Mouse (Mus musculus): Measurements from ENCODE around the gene Taf1d. TPM values are rescaled to one million over a fixed set of nuclear protein-coding genes. Genes with fewer than 3 reads are reported as not detected.

Gene Taf1d
- total and polyA plus RNA-seq, 3 experiments = 181 to 1,079 (median 249) TPM

DNA sequence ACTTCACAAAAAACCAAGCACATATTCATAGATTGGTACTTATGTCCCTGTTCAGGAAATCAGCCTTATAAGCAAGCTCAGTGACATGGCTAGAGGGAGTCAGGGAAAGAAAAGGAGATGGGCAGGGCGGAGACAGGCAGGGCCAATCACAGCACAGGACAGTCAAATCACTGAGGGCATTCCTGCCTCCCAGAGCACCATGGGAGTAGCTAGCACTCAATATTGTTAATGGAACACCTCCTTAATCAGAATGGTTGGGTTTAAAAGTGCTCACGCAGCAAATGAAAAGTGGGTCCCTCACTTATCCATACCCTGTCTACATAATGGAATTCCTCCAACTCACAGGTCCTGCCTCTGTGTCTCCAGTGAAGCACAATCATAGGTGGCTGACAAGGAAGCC lies 3.1 kb upstream of the Taf1d start:
- H3K27ac ChIP-seq (ENCODE audit: insufficient read depth, low read depth) = no peak overlapping the region
- dilution Hi-C loops (cut with MboI; ENCODE audit: extremely low pct_ligation_motif_present, extremely low pct_unique_long_range_greater_than_20kb, low sequenced_read_pairs) = no loop called here
- in situ Hi-C loops (cut with MboI; ENCODE audit: low pct_ligation_motif_present, low pct_unique_long_range_greater_than_20kb, low sequenced_read_pairs) = no loop called here

DNA sequence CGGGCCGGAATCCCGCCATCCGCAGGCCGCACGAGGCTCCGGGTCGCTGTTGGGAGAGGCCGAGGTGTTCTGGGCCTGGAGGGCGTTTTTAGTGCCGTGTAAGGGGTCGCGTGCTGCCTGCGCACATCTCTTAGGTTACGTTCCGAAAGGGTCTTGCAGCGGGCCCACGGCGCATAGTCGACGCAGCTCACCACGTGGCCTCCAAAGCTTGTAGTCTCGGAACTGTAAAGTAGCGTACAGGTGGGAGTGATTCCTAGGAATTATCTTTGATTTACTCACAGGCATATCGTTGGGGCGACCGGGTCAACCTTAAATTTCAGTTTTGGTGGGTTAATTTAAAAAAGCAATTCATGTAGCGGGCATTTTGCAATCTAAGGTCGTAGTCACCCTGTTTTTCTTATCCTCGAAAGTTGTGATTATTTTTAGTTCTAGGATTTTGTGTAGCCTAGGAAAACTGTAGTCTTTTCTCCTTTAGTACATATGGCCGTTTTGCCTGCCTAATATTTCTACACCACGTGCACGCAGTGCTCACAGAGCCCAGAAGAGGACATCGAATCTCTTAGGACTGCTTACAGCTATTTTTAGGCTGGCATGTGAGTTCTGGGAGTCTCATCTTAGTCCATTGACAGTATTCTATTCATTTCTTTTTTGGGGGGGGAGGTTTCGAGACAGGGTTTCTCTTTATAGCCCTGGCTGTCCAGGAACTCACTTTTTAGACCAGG lies 545 bp downstream of the Taf1d start, which contains the start of gene 4931406C07Rik:
Gene 4931406C07Rik, minus strand, starts transcription at position 51 of the 722 bp plus-strand sequence.
- no peaks in the 10 kb centered on the region for H3K9me3 ChIP-seq (replicated peaks; ENCODE audit: low read length)
- peaks cover 43% of the 10 kb centered on the region for H3K79me2 ChIP-seq (replicated peaks; ENCODE audit: control insufficient read depth, extremely low read depth, insufficient read depth, poor library complexity, severe bottlenecking)
- peak within 1 kb of the TSS; percentile 57 for H3K27ac ChIP-seq (ENCODE audit: insufficient read depth, low read depth)
- H3K4me3 ChIP-seq (replicated peaks in 1 of 3; ENCODE audit: low read depth in 2 of 3, low read length in 2 of 3, poor library complexity in 1 of 3) = peak within 1 kb of the TSS; percentile 69 to 94 (median 85)
- dilution Hi-C loops (cut with MboI; ENCODE audit: extremely low pct_ligation_motif_present, extremely low pct_unique_long_range_greater_than_20kb, low sequenced_read_pairs) (no loop called here), in situ Hi-C loops (cut with MboI; ENCODE audit: low pct_ligation_motif_present, low pct_unique_long_range_greater_than_20kb, low sequenced_read_pairs) (no loop called here)
- peaks cover 2 to 32% of the 10 kb centered on the region in 2 experiments; a peak in 3 of 4 replicates for H3K4me1 ChIP-seq (ENCODE audit: control insufficient read depth in 1 of 2, insufficient read depth in 2 of 2)
- no peak for DNase-seq (ENCODE audit: extremely low read depth)
- H3K4me2 ChIP-seq (ENCODE audit: insufficient read depth, low read depth, poor library complexity, severe bottlenecking) = peak within 1 kb of the TSS; percentile 90
- H3K9ac ChIP-seq (ENCODE audit: insufficient read depth, low read depth) = peak within 1 kb of the TSS; percentile 90
- no peaks in the 10 kb centered on the region for H3K27me3 ChIP-seq (replicated peaks)
- H3K36me3 ChIP-seq (replicated peaks in 1 of 2; ENCODE audit: control insufficient read depth in 1 of 2, insufficient read depth in 1 of 2, low read length in 1 of 2) = peaks cover 23 to 39% of the 10 kb centered on the region in 2 experiments
- TF ChIP-seq PAX5 (IDR thresholded peaks at IDR 0.05; ENCODE audit: low read length) = no peak
- TF ChIP-seq ETS1 (conservative IDR thresholded peaks at IDR 0.05; ENCODE audit: low read depth, low read length) = no peak
- TF ChIP-seq JUND (conservative IDR thresholded peaks at IDR 0.05; ENCODE audit: low read depth, low read length) = no peak; the same call in 1 of the 2 replicates
- TF ChIP-seq USF1 (IDR thresholded peaks at IDR 0.05; ENCODE audit: low read depth, low read length) = peak; percentile 1; the same call in 1 of the 2 replicates
- TF ChIP-seq ZC3H11A (IDR thresholded peaks at IDR 0.05; ENCODE audit: low read depth, low read length) = no peak
- no peak for TF ChIP-seq NRF1 (IDR thresholded peaks at IDR 0.05; ENCODE audit: low read depth, low read length)
- no peak for TF ChIP-seq CHD2 (IDR thresholded peaks at IDR 0.05; ENCODE audit: low read length)
- TF ChIP-seq SMC3 (IDR thresholded peaks at IDR 0.05; ENCODE audit: low read depth, low read length) = no peak
- TF ChIP-seq ELF1 (IDR thresholded peaks at IDR 0.05; ENCODE audit: low read depth, low read length) = no peak
- TF ChIP-seq MAFK (IDR thresholded peaks at IDR 0.05; ENCODE audit: insufficient replicate concordance, low read length) = no peak
- peak; percentile 84 for TF ChIP-seq MAX (IDR thresholded peaks at IDR 0.05; ENCODE audit: low read length)
- no peak for TF ChIP-seq USF2 (conservative IDR thresholded peaks at IDR 0.05; ENCODE audit: low read depth, low read length)
- TF ChIP-seq GABPA (IDR thresholded peaks at IDR 0.05; ENCODE audit: insufficient replicate concordance, low read depth, low read length) = no peak
- TF ChIP-seq TCF12 (IDR thresholded peaks at IDR 0.05; ENCODE audit: low read depth, low read length) = no peak
- TF ChIP-seq CHD1 (IDR thresholded peaks at IDR 0.05; ENCODE audit: low read depth, low read length) = 0 out of 2 replicates have a peak, but pooled peaks have one; percentile 58
- TF ChIP-seq E2F4 (IDR thresholded peaks at IDR 0.05; ENCODE audit: insufficient replicate concordance, low read depth, low read length) = no peak
- no peak; the same call in 1 of the 2 replicates for TF ChIP-seq SIN3A (IDR thresholded peaks at IDR 0.05; ENCODE audit: low read length)
- TF ChIP-seq HCFC1 (IDR thresholded peaks at IDR 0.05; ENCODE audit: low read depth, low read length) = no peak
- TF ChIP-seq RCOR1 (conservative IDR thresholded peaks at IDR 0.05; ENCODE audit: low read depth, low read length) = no peak
- no peak for TF ChIP-seq CTCF (conservative IDR thresholded peaks at IDR 0.05 in 1 of 2, IDR thresholded peaks at IDR 0.05 in 1 of 2; ENCODE audit: low read depth in 2 of 2, low read length in 2 of 2)
- TF ChIP-seq MAZ (IDR thresholded peaks at IDR 0.05; ENCODE audit: low read depth, low read length) = no peak
- no peak for TF ChIP-seq JUN (IDR thresholded peaks at IDR 0.05; ENCODE audit: insufficient read depth, low read depth, low read length)
- peak; percentile 97 for TF ChIP-seq MYC (IDR thresholded peaks at IDR 0.05; ENCODE audit: low read depth, low read length)
- 0 out of 2 replicates have a peak, but pooled peaks have one; percentile 49 for TF ChIP-seq KAT2A (IDR thresholded peaks at IDR 0.05; ENCODE audit: insufficient replicate concordance, low read length)
- no peak for TF ChIP-seq ZNF384 (IDR thresholded peaks at IDR 0.05; ENCODE audit: low read depth, low read length)
- no peak for TF ChIP-seq IRF4 (IDR thresholded peaks at IDR 0.05; ENCODE audit: low read depth, low read length)
- no peak for TF ChIP-seq ZKSCAN1 (IDR thresholded peaks at IDR 0.05; ENCODE audit: borderline replicate concordance, low read depth, low read length)
- TF ChIP-seq EP300 (IDR thresholded peaks at IDR 0.05; ENCODE audit: low read length) = no peak
- peak; percentile 37; the same call in 1 of the 2 replicates for TF ChIP-seq POLR2AphosphoS2 (IDR thresholded peaks at IDR 0.05; ENCODE audit: low read depth, low read length)
- no peak for TF ChIP-seq NELFE (IDR thresholded peaks at IDR 0.05; ENCODE audit: low read depth, low read length)
- no peak for TF ChIP-seq ZMIZ1 (IDR thresholded peaks at IDR 0.05; ENCODE audit: low read depth, low read length)

More for the DNA sequence above, 3.1 kb upstream of the Taf1d start:
- Histone ChIP-seq H3K4me1 (ENCODE audit: control insufficient read depth in 1 of 2, insufficient read depth in 2 of 2) (peaks cover 2 to 34% of the 10 kb centered on the region in 2 experiments; a peak in 3 of 4 replicates), H3K4me3 (replicated peaks in 1 of 3; ENCODE audit: low read depth in 2 of 3, low read length in 2 of 3, poor library complexity in 1 of 3) (no peak overlapping the region), H3K9ac (ENCODE audit: insufficient read depth, low read depth) (no peak overlapping the region), H3K4me2 (ENCODE audit: insufficient read depth, low read depth, poor library complexity, severe bottlenecking) (no peak overlapping the region), H3K79me2 (replicated peaks; ENCODE audit: control insufficient read depth, extremely low read depth, insufficient read depth, poor library complexity, severe bottlenecking) (peaks cover 17% of the 10 kb centered on the region), H3K36me3 (replicated peaks in 1 of 2; ENCODE audit: control insufficient read depth in 1 of 2, insufficient read depth in 1 of 2, low read length in 1 of 2) (peaks cover 3 to 9% of the 10 kb centered on the region in 2 experiments), H3K27me3 (replicated peaks) (no peaks in the 10 kb centered on the region), H3K9me3 (replicated peaks; ENCODE audit: low read length) (no peaks in the 10 kb centered on the region)
- TF ChIP-seq CHD1 (IDR thresholded peaks at IDR 0.05; ENCODE audit: low read depth, low read length) (no peak), UBTF (IDR thresholded peaks at IDR 0.05; ENCODE audit: low read depth, low read length) (no peak), IRF4 (IDR thresholded peaks at IDR 0.05; ENCODE audit: low read depth, low read length) (no peak)
- DNase-seq (ENCODE audit: extremely low read depth) = no peak

Measured in CH12.LX (cell line).